Mouse (Mus musculus): ENCODE data around the gene Bcap29.

DNA sequence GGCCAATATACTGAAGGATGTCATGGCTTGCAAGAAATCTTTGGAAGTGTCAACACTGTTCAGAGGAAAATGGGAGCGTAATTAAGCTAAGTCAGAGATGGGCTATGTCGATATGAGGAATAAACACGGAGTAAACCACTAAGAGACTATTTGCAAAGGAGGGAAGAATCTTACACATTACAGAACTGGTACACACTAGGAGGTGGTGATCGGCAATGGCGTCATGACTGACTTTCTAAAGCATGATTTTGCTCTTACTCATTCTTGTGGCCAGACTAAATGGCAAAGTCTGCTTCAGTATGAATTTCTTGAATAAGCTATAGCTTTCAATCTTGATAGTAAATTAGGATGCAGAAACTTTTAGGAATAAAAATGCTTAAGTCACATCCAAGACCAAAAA lies 19.2 kb upstream of the Bcap29 start:
- no peak for TF ChIP-seq CTCF (IDR thresholded peaks at IDR 0.05; ENCODE audit: low read depth, low read length)
- no peak for TF ChIP-seq POLR2A (IDR thresholded peaks at IDR 0.05; ENCODE audit: insufficient read depth, low read length)
- TF ChIP-seq EP300 (IDR thresholded peaks at IDR 0.05; ENCODE audit: insufficient read depth, low read depth, low read length): no peak

Measured in ES-Bruce4 (cell line).